Mouse (Mus musculus): ENCODE measurements around the gene Hbs1l.
"Not testable (repeated sequence)": the region's sequence is repeated elsewhere in the genome, so short reads cannot be mapped to it uniquely, and the experiment has no call there.

DNA sequence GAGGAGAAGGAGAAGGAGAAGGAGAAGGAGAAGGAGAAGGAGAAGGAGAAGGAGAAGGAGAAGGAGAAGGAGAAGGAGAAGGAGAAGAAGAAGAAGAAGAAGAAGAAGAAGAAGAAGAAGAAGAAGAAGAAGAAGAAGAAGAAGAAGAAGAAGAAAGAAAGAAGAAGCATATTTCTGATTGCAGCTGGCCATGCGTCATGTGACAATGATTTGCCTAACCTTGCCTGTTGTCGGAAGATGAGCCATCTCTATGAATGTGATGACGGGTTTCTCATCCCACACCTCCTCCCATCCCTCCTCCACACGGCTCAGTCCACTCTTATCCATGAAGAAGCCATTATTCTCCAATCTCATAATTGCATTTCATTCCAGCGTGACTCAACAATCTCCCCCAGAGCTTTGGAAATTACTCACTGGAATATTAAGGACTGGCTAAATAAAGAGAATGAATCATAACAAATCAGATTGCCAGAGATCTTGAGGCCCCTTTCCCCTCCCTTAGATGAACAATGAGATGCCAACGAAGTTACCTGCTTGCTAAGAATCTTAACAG is 103.2 kb downstream of the Hbs1l start:
- not testable (repeated sequence) for TF ChIP-seq CTCF (IDR thresholded peaks at IDR 0.05; ENCODE audit: low read depth, low read length); POLR2A (IDR thresholded peaks at IDR 0.05; ENCODE audit: extremely low read depth, insufficient read depth, low read length)

Measured in liver, adult 2 months (tissue).